Mouse (Mus musculus) liver, embryonic 14.5 days (tissue): ENCODE measurements at regions not wholly inside any gene's neighbourhood (a gene's known extent, or its start where the extent isn't known, plus 50 kb on each side); places are given as distances from the start of the nearest gene placed in this dataset.

Source experiments
- ATAC-seq: fragments of 200-750 bp; cut with Nextera tagmentation; 2 replicates; pipeline ENCODE4 v1.8.0; 2017; ENCODE audit warnings: moderate number of reproducible peaks, mild to moderate bottlenecking, moderate library complexity; ENCODE audit not compliant: insufficient read depth
- DNase-seq, 3 experiments: peaks; one replicate each; pipeline ENCODE4 v3.0.0-alpha.2; 2012 to 2013; ENCODE audit warnings: low read depth in 3 of 3, low spot score in 3 of 3
- H3K27ac ChIP-seq: fragments of 300-500 bp; sonication (generic); 2 replicates; pipeline ENCODE4 v1.5.1; 2014; ENCODE audit warnings: moderate library complexity, mild to moderate bottlenecking, control low read depth, inconsistent platforms
- H3K27me3 ChIP-seq: fragments of 300-500 bp; sonication (generic); 2 replicates; pipeline ENCODE4 v1.6.1; 2014; ENCODE audit warnings: mild to moderate bottlenecking, low read length, moderate library complexity; ENCODE audit not compliant: control insufficient read depth, insufficient read depth
- H3K36me3 ChIP-seq: fragments of 300-500 bp; sonication (generic); replicated peaks from 2 replicates; pipeline ENCODE4 v1.6.1; 2014; ENCODE audit warnings: low read depth; ENCODE audit not compliant: control insufficient read depth, insufficient read depth
- H3K4me1 ChIP-seq, 2 experiments: fragments of 200-500 bp in 1 of 2; fragments of 300-500 bp in 1 of 2; sonication (generic) in 1 of 2; replicated peaks; 2 replicates each; pipeline ENCODE4 v1.6.1; 2012 to 2014; ENCODE audit warnings: antibody characterized with exemption in 1 of 2, inconsistent platforms in 1 of 2, low read length in 1 of 2; ENCODE audit not compliant: control insufficient read depth in 2 of 2, insufficient read depth in 2 of 2
- H3K4me2 ChIP-seq: fragments of 300-500 bp; sonication (generic); 2 replicates; pipeline ENCODE4 v1.6.1; 2014; ENCODE audit warnings: low read depth, mild to moderate bottlenecking, control low read depth, moderate library complexity
- H3K4me3 ChIP-seq, 2 experiments: fragments of 200-500 bp in 1 of 2; fragments of 300-500 bp in 1 of 2; sonication (generic) in 1 of 2; 2 replicates each; pipeline ENCODE4 v1.5.1; 2012 to 2014; ENCODE audit warnings: low read depth in 2 of 2, low read length in 2 of 2, mild to moderate bottlenecking in 2 of 2, control low read depth in 1 of 2, inconsistent platforms in 1 of 2, moderate library complexity in 1 of 2; ENCODE audit not compliant: insufficient read depth in 1 of 2
- H3K9ac ChIP-seq: fragments of 300-500 bp; sonication (generic); replicated peaks from 2 replicates; pipeline ENCODE4 v1.6.1; 2014; ENCODE audit warnings: mild to moderate bottlenecking, control low read depth, moderate library complexity
- H3K9me3 ChIP-seq: fragments of 300-500 bp; sonication (generic); 2 replicates; pipeline ENCODE4 v1.6.1; 2016; ENCODE audit warnings: low read length, mixed read lengths; ENCODE audit not compliant: control insufficient read depth
- CTCF ChIP-seq: IDR thresholded peaks from 2 replicates; pipeline ENCODE4 v1.5.1; 2016; ENCODE audit warnings: antibody characterized with exemption, low read depth, control low read depth
- EP300 ChIP-seq: IDR thresholded peaks from 2 replicates; pipeline ENCODE4 v1.6.1; 2016; ENCODE audit warnings: antibody characterized with exemption, low read depth
- WGBS: fragments of 180-500 bp; shearing (Covaris S2); extraction: QIAGEN DNeasy Blood & Tissue Kit; methylation state at CpG from one replicate; pipeline ENCODE4 v1.1.7; 2014; ENCODE audit not compliant: insufficient replicate concordance; 5-methylcytosine and 5-hydroxymethylcytosine counted together

DNA sequence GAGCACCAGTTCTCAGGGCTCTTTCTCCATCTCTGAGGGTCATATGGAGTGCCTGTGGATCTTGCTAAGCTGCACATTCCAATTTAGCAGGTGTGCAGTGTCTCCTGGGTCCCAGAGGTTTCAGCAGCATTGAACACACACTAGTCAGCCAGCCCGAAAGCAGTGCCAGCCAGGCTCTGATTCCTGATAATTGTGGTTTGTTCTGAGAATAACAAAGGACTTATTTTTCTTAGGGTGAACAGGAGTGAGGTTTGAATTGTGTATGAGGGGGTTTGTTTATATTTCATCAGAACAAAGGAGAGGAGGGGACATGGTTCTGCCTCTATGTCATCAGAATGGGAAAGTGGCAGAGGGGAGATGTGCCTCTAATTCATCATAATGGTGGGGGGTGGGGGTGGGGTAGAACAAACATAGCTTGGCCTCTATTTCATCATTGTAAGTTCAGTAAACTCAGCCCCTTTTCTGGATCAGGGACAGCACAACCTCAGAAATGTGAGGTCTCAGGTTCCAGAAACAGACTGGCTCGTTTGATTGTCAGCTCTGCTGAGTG lies 191.8 kb upstream of the Nlrp1b start:
- H3K27ac ChIP-seq = no peak overlapping the region
- H3K9ac ChIP-seq = no peak overlapping the region
- TF ChIP-seq CTCF (no peak), EP300 (no peak)
- H3K4me1 ChIP-seq = no peaks in the 10 kb centered on the region
- ATAC-seq (no peak), DNase-seq (no peak)
- H3K4me3 ChIP-seq = no peak overlapping the region
- 33% methylated on average over 2 of the region's 2 CpGs for WGBS
- H3K27me3 ChIP-seq = no peaks in the 10 kb centered on the region
- no peaks in the 10 kb centered on the region for H3K36me3 ChIP-seq
- H3K9me3 ChIP-seq = no peaks in the 10 kb centered on the region; the same call in 1 of the 2 replicates
- no peak overlapping the region for H3K4me2 ChIP-seq

- ATAC-seq = no peak
- Histone ChIP-seq H3K36me3 (no peaks in the 10 kb centered on the region), H3K4me3 (no peak overlapping the region), H3K4me1 (no peaks in the 10 kb centered on the region), H3K9me3 (no peaks in the 10 kb centered on the region; the same call in 1 of the 2 replicates), H3K9ac (no peak overlapping the region), H3K4me2 (no peak overlapping the region), H3K27me3 (no peaks in the 10 kb centered on the region), H3K27ac (no peak overlapping the region)
- DNase-seq = no peak
- whole genome bisulfite sequencing = 43% methylated on average over 3 of the region's 3 CpGs
- no peak for TF ChIP-seq EP300
- no peak for TF ChIP-seq CTCF
These were observed 192.7 kb upstream of the Nlrp1b start for GRCm38 (mm10) chr11:71423242-71423641.

DNA sequence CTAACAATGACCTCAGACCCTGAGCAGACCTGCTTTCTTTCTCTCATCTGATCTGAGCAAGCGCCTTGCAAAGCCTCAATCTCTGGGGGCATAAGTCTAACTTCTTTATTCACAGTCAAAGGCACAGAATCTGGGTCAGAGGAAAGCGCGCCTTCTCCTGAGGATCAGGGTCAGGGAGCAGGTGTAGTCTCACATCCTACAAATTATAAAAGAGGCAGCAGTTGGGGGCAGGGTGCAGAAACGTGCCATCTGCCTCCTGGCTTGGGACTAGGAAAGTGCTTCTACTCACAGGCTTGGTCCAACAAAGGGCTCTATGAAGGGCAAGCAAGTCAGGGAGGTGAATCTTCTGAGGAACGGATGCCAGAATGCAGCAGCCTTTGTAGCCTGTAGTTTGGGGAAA lies 194.3 kb upstream of the Nlrp1b start:
- DNase-seq (no peak), ATAC-seq (no peak)
- no peaks in the 10 kb centered on the region for H3K36me3 ChIP-seq
- no peaks in the 10 kb centered on the region for H3K27me3 ChIP-seq
- no peak overlapping the region for H3K9ac ChIP-seq
- H3K4me1 ChIP-seq = no peaks in the 10 kb centered on the region
- no peak overlapping the region for H3K4me2 ChIP-seq
- WGBS = 50% methylated on average over 5 of the region's 5 CpGs
- no peak overlapping the region for H3K27ac ChIP-seq
- TF ChIP-seq EP300 = no peak
- no peak for TF ChIP-seq CTCF
- no peaks in the 10 kb centered on the region; the same call in 1 of the 2 replicates for H3K9me3 ChIP-seq
- H3K4me3 ChIP-seq = no peak overlapping the region

- Histone ChIP-seq H3K4me2 (no peak overlapping the region), H3K9me3 (no peaks in the 10 kb centered on the region; the same call in 1 of the 2 replicates), H3K9ac (no peak overlapping the region), H3K4me1 (no peaks in the 10 kb centered on the region), H3K4me3 (no peak overlapping the region), H3K27me3 (no peaks in the 10 kb centered on the region), H3K27ac (no peak overlapping the region), H3K36me3 (no peaks in the 10 kb centered on the region)
- DNase-seq (no peak), ATAC-seq (no peak)
- WGBS = 80% methylated on average over 22 of the region's 22 CpGs
- TF ChIP-seq CTCF (no peak), EP300 (no peak)
These were observed 199.2 kb upstream of the Nlrp1b start for GRCm38 (mm10) chr11:71429739-71430138.

DNA sequence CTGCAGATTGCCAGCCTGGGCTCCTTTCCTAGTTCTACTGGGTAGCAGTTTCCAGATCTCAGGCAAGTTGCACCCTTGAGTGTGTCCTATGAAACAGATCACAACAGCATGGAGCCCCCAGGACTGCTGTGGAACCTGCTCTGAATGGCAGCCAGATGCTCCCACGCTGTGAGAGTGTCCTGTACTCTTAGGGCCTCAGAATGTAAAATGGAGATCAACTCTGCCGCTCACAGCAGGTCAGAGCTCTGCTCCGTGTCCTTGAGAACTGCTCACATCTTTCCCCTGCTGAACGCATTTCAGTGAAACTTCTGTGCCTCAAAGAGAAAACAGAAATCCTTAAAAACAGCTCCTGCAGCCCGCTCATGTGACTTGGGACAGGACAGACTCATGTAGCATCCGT lies 203.7 kb upstream of the Nlrp1b start:
- Histone ChIP-seq H3K9ac (no peak overlapping the region), H3K4me2 (no peak overlapping the region), H3K9me3 (no peaks in the 10 kb centered on the region), H3K36me3 (no peaks in the 10 kb centered on the region), H3K4me3 (no peak overlapping the region), H3K27ac (no peak overlapping the region), H3K27me3 (no peaks in the 10 kb centered on the region), H3K4me1 (no peaks in the 10 kb centered on the region)
- ATAC-seq (no peak), DNase-seq (no peak)
- 54% methylated on average over 6 of the region's 6 CpGs for WGBS
- TF ChIP-seq CTCF (no peak), EP300 (no peak)
